Mouse (Mus musculus) cerebellum, adult 2 months (tissue): ENCODE data around the gene Rnase2b.

Experiments used
- CTCF ChIP-seq: fragments of 200-500 bp; IDR thresholded peaks from 2 replicates; pipeline ENCODE4 v1.5.1; 2011; ENCODE audit warnings: low read depth, mild to moderate bottlenecking, control low read depth, low read length, moderate library complexity, borderline replicate concordance; ENCODE audit not compliant: insufficient read depth
- POLR2A ChIP-seq: fragments of 200-500 bp; IDR thresholded peaks from 2 replicates; pipeline ENCODE4 v1.6.1; 2011; ENCODE audit warnings: low read length, control low read depth, borderline replicate concordance; ENCODE audit not compliant: insufficient read depth

- no peak for TF ChIP-seq POLR2A
- no peak for TF ChIP-seq CTCF
Observed at GRCm38 (mm10) chr14:51113916-51114560, 48.0 kb upstream of the Rnase2b start, which contains the start of gene Eddm3b.
